Mouse (Mus musculus) thymus, adult 2 months (tissue): Measurements from ENCODE around the gene Gm45337. TPM values are rescaled to one million over a fixed set of nuclear protein-coding genes. Genes with fewer than 3 reads are reported as not detected.
"Not testable (repeated sequence)": the region's sequence is repeated elsewhere in the genome, so short reads cannot be mapped to it uniquely, and the experiment has no call there.

ENCODE experiments used
- DNase-seq: peaks from one replicate; pipeline ENCODE4 v3.0.0; 2021
- H3K27ac ChIP-seq: fragments of 200-500 bp; 2 replicates; pipeline ENCODE4 v1.5.1; 2012; ENCODE audit warnings: low read length, control low read depth; ENCODE audit not compliant: control insufficient read depth, insufficient read depth
- H3K27me3 ChIP-seq: fragments of 200-500 bp; 2 replicates; pipeline ENCODE4 v1.6.1; 2012; ENCODE audit warnings: mild to moderate bottlenecking, low read length, moderate library complexity, mixed read lengths; ENCODE audit not compliant: control insufficient read depth, insufficient read depth
- H3K36me3 ChIP-seq: fragments of 200-500 bp; 2 replicates; pipeline ENCODE4 v1.6.1; 2012; ENCODE audit warnings: mild to moderate bottlenecking, low read length, moderate library complexity; ENCODE audit not compliant: control insufficient read depth, insufficient read depth
- H3K4me1 ChIP-seq: fragments of 200-500 bp; replicated peaks from 2 replicates; pipeline ENCODE4 v1.6.1; 2012; ENCODE audit warnings: low read length; ENCODE audit not compliant: control insufficient read depth, insufficient read depth
- H3K4me3 ChIP-seq: fragments of 200-500 bp; 2 replicates; pipeline ENCODE4 v1.5.1; 2012; ENCODE audit warnings: mild to moderate bottlenecking, low read length, control low read depth, moderate library complexity; ENCODE audit not compliant: control insufficient read depth, insufficient read depth
- CTCF ChIP-seq: fragments of 200-500 bp; IDR thresholded peaks from 2 replicates; pipeline ENCODE4 v1.5.1; 2012; ENCODE audit warnings: mild to moderate bottlenecking, control low read depth, low read length, moderate library complexity, borderline replicate concordance; ENCODE audit not compliant: control insufficient read depth, poor library complexity, insufficient read depth; ENCODE audit errors: extremely low read depth
- POLR2A ChIP-seq: fragments of 200-500 bp; IDR thresholded peaks from 2 replicates; pipeline ENCODE4 v1.6.1; 2012; ENCODE audit warnings: mild to moderate bottlenecking, low read length, control low read depth, moderate library complexity; ENCODE audit not compliant: control insufficient read depth, poor library complexity, insufficient read depth; ENCODE audit errors: extremely low read depth
- WGBS: fragments of 180-500 bp; shearing (Covaris S2); methylation state at CpG from one replicate; pipeline ENCODE4 v1.1.7; 2018; 5-methylcytosine and 5-hydroxymethylcytosine counted together
- polyA plus RNA-seq: library from polyadenylated mRNA; depleted of rRNA; stranded (reverse); fragments of >200 nt; gene quantifications from 2 replicates; pipeline ENCODE4 v1.2.3, GENCODE M21; 2012

Gm45337 gene
- polyA plus RNA-seq, 1 experiment: not detected

GRCm38 (mm10) chr7:142159366-142159765 lies 15.0 kb upstream of the Gm45337 start:
- no peaks in the 10 kb centered on the region for H3K36me3 ChIP-seq
- H3K27me3 ChIP-seq: no peaks in the 10 kb centered on the region
- H3K4me3 ChIP-seq: no peak overlapping the region
- WGBS: 98% methylated on average over 3 of the region's 3 CpGs
- TF ChIP-seq POLR2A (no peak), CTCF (no peak)
- no peak for DNase-seq
- H3K27ac ChIP-seq: no peak overlapping the region
- H3K4me1 ChIP-seq: no peaks in the 10 kb centered on the region

DNA sequence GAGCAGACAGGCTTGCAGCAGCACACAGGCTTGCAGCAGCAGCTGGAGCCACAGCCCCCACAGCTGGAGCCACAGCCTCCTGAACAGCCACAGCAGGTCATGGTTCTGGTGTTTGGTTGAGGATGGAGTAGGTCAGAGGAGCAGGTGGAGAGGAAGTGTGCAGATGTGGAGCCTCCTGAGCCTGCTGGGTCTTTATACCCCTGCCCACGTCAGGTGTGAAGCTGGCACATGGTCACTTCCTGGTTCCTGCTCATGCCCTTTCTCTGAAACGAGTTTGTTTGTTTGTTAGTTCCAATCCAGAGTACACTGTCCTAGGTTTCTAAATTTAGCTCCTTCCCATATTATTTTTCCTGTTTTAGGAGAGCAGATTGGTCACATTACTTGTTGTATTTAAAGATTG lies 12.6 kb upstream of the Gm45337 start, which contains the start of gene Gm29735:
Gene Gm29735 (minus strand): TSS at position 101 of the 400 bp plus-strand sequence.
- not testable (repeated sequence) for H3K4me3 ChIP-seq, DNase-seq, H3K27me3 ChIP-seq, H3K4me1 ChIP-seq, H3K27ac ChIP-seq, H3K36me3 ChIP-seq
- 3% methylated on average over 2 of the region's 2 CpGs for WGBS

DNA sequence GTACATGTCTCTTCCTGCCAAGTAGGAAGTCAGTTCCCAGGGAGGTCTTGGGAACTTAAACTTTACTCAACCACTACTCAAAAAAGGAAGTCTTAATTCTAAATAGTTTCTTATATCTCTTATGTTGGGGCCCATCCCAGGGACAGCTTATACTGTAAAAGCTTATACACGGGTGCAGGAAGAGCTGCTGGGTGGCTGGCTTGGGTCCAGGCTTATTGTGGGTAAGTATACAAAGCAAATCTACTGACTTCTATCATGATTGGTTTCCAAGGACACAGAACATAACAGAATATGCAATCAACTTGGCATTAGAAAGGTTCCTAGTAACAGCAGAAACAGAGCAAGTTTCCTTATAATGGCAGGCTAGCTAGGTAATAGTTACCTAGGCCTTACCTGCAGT lies 10.9 kb upstream of the Gm45337 start:
- WGBS: 2% methylated on average over 1 of the region's 1 CpGs
- no peaks in the 10 kb centered on the region for H3K4me1 ChIP-seq
- DNase-seq: no peak
- H3K27me3 ChIP-seq: no peaks in the 10 kb centered on the region
- no peak overlapping the region for H3K27ac ChIP-seq
- TF ChIP-seq POLR2A (no peak), CTCF (no peak)
- no peaks in the 10 kb centered on the region for H3K36me3 ChIP-seq
- no peak overlapping the region for H3K4me3 ChIP-seq

GRCm38 (mm10) chr7:142152191-142152590 lies 7.8 kb upstream of the Gm45337 start:
- no peaks in the 10 kb centered on the region for H3K27me3 ChIP-seq
- DNase-seq: no peak
- H3K4me1 ChIP-seq: no peaks in the 10 kb centered on the region
- H3K27ac ChIP-seq: no peak overlapping the region
- H3K4me3 ChIP-seq: no peak overlapping the region
- H3K36me3 ChIP-seq: no peaks in the 10 kb centered on the region
- WGBS: 93% methylated on average over 4 of the region's 4 CpGs
- TF ChIP-seq POLR2A: no peak

DNA sequence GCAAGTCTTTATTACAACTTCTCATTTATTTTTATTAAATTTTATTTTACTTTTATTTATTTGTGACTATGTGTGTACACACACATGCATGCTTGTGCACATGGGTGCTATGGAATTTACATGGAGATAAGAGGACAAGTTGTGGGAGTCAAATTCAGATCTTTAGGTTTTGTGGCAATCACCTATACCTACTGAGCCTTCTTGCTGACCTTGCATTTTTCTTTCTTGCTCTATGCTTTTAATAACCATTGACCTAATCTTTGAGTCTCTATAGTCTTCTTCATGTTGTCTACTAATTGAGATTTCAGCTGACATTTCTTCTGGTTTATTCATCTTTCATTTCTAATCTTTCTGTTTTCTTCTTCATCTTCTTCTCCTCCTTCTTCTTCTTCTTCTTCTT lies 4.2 kb upstream of the Gm45337 start:
- no peak overlapping the region for H3K27ac ChIP-seq
- TF ChIP-seq CTCF (no peak), POLR2A (no peak)

GRCm38 (mm10) chr7:142146033-142146432 lies 1.6 kb upstream of the Gm45337 start:
- Histone ChIP-seq H3K4me3 (no peak overlapping the region), H3K27ac (no peak overlapping the region), H3K36me3 (no peaks in the 10 kb centered on the region), H3K4me1 (no peaks in the 10 kb centered on the region), H3K27me3 (no peaks in the 10 kb centered on the region)
- 6% methylated on average over 1 of the region's 1 CpGs for WGBS
- no peak for TF ChIP-seq POLR2A
- no peak for TF ChIP-seq CTCF
- peak; percentile 30 for DNase-seq

More for the DNA sequence above, 4.2 kb upstream of the Gm45337 start:
- H3K27me3 ChIP-seq: no peaks in the 10 kb centered on the region
- no peaks in the 10 kb centered on the region for H3K4me1 ChIP-seq
- H3K4me3 ChIP-seq: no peak overlapping the region
- no peak for DNase-seq
- no peaks in the 10 kb centered on the region for H3K36me3 ChIP-seq

DNA sequence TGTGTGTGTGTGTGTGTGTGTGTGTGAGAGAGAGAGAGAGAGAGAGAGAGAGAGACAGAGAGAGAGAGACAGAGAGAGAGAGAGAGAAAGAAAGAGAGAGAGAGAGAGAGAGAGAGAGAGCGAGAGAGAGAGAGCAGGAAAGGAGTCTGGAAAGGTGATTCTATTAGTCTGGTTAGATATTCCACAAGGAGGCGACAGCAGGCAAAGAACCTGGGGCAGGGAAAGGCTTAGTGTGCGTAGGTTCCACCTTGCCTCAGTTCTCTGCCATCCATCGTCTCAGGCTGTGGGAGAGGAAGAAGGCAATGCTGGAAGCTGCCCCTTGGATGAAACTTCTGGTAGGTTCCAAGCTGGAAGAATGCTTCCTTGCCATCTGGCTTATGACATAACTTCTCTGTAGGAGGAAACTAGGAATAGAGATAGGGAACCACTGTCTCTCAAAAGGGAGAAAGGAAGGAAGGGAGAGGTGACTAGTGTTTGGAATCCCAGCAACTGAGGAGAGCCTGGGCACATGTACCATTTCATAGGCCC lies 1.1 kb upstream of the Gm45337 start:
- no peak overlapping the region for H3K4me3 ChIP-seq

GRCm38 (mm10) chr7:142143506-142144010 lies 849 bp downstream of the Gm45337 start:
- not testable (repeated sequence) for H3K4me1 ChIP-seq, H3K27me3 ChIP-seq, DNase-seq, H3K4me3 ChIP-seq, H3K36me3 ChIP-seq, H3K27ac ChIP-seq
- 0% methylated on average over 1 of the region's 1 CpGs for WGBS

More for the DNA sequence above, 1.1 kb upstream of the Gm45337 start:
- H3K27me3 ChIP-seq: no peaks in the 10 kb centered on the region
- TF ChIP-seq POLR2A: no peak
- TF ChIP-seq CTCF: no peak
- 85% methylated on average over 4 of the region's 4 CpGs for WGBS
- DNase-seq: no peak
- no peaks in the 10 kb centered on the region for H3K4me1 ChIP-seq
- H3K27ac ChIP-seq: no peak overlapping the region
- no peaks in the 10 kb centered on the region for H3K36me3 ChIP-seq
